Mouse (Mus musculus): ENCODE results near the gene Mcemp1. TPM values are rescaled to one million over a fixed set of nuclear protein-coding genes. Genes with fewer than 3 reads are reported as not detected.

The Mcemp1 gene
- total and polyA plus RNA-seq, 3 experiments, result not detected

DNA sequence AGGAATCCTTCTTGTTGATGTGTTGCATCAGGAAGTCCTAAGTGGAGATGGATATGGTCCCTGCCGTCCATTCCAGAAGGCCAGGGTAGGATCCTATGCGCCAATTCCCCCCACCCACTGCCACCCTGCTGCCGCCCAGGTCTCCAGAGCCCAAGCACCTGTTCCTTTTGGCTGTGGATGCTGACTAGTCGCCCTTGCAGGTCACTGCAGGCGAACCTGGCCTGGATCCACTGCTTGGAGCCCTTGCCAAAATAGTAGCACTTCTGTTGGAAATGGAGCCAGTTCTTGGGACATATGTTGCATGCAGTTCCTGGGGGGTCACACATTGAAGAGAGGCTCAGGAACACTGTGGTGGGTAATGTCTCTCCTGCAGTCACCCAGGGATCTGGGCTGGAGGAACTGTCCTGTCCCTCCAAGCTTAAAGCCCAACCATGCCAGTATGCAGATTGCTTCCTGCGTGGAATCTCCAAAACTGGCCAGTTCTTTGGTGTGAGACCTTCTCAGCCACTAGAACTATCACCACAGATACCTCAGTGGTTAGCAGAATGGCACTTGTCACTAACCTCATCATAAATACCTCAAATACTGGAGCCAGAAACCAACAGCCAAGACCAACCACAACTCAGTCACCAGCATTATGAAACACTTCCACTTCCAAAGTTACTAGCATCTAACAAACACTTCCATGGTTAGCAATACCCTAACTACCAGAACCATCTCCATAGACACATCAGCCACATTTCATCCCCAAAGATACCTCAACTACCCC, 18.0 kb downstream of the Mcemp1 start:
- no peak for DNase-seq (ENCODE audit: low read depth, low spot score)
- H3K79me2 ChIP-seq (ENCODE audit: control insufficient read depth, insufficient read depth, low read length, poor library complexity), result peaks cover 10% of the 10 kb centered on the region
- H3K4me1 ChIP-seq (ENCODE audit: control insufficient read depth in 1 of 2, insufficient read depth in 2 of 2, low read length in 2 of 2), result no peaks in the 10 kb centered on the region
- TF ChIP-seq ZNF384 (IDR thresholded peaks at IDR 0.05; ENCODE audit: low read depth, low read length) (no peak), KAT2A (conservative IDR thresholded peaks at IDR 0.05; ENCODE audit: low read depth, low read length) (no peak), CTCF (IDR thresholded peaks at IDR 0.05 in 2 of 3, conservative IDR thresholded peaks at IDR 0.05 in 1 of 3; ENCODE audit: control insufficient read depth in 1 of 3, insufficient read depth in 1 of 3, low read depth in 2 of 3, low read length in 3 of 3, poor library complexity in 1 of 3, severe bottlenecking in 1 of 3) (no peak), NRF1 (IDR thresholded peaks at IDR 0.05; ENCODE audit: insufficient read depth, low read depth, low read length, poor library complexity, severe bottlenecking) (no peak), ETS1 (IDR thresholded peaks at IDR 0.05; ENCODE audit: low read depth, low read length) (no peak), MEF2A (IDR thresholded peaks at IDR 0.05; ENCODE audit: extremely low read depth, insufficient replicate concordance, low read depth, low read length, poor library complexity, severe bottlenecking) (no peak), USF1 (IDR thresholded peaks at IDR 0.05; ENCODE audit: low read depth, low read length) (no peak)
- no peak overlapping the region for H3K27ac ChIP-seq (ENCODE audit: control insufficient read depth, low read depth, low read length)
- no peak overlapping the region for H3K9ac ChIP-seq (ENCODE audit: control insufficient read depth, low read depth, low read length, poor library complexity, severe bottlenecking)
- no peaks in the 10 kb centered on the region for H3K9me3 ChIP-seq (replicated peaks; ENCODE audit: insufficient read depth, low read length)
- H3K36me3 ChIP-seq (ENCODE audit: control insufficient read depth in 1 of 2, insufficient read depth in 2 of 2, low read length in 2 of 2), result 0 out of 4 replicates have a peak, but pooled peaks cover 0 to 2% of the 10 kb centered on the region in 2 experiments
- no peak overlapping the region for H3K4me3 ChIP-seq (ENCODE audit: control insufficient read depth in 1 of 2, insufficient read depth in 1 of 2, low read depth in 2 of 2, low read length in 2 of 2)
- no peaks in the 10 kb centered on the region for H3K27me3 ChIP-seq (ENCODE audit: control insufficient read depth in 1 of 2, insufficient read depth in 2 of 2, low read length in 2 of 2)

GRCm38 (mm10) chr8:3684530-3684929, 19.0 kb downstream of the Mcemp1 start:
- Histone ChIP-seq H3K27ac (ENCODE audit: control insufficient read depth, low read depth, low read length) (no peak overlapping the region), H3K4me1 (ENCODE audit: control insufficient read depth in 1 of 2, insufficient read depth in 2 of 2, low read length in 2 of 2) (no peaks in the 10 kb centered on the region), H3K79me2 (ENCODE audit: control insufficient read depth, insufficient read depth, low read length, poor library complexity) (peaks cover under 1% of the 10 kb centered on the region; the same call in 1 of the 2 replicates), H3K9me3 (replicated peaks; ENCODE audit: insufficient read depth, low read length) (no peaks in the 10 kb centered on the region), H3K36me3 (ENCODE audit: control insufficient read depth in 1 of 2, insufficient read depth in 2 of 2, low read length in 2 of 2) (0 out of 4 replicates have a peak, but pooled peaks cover 0 to 2% of the 10 kb centered on the region in 2 experiments), H3K9ac (ENCODE audit: control insufficient read depth, low read depth, low read length, poor library complexity, severe bottlenecking) (no peak overlapping the region), H3K4me3 (ENCODE audit: control insufficient read depth in 1 of 2, insufficient read depth in 1 of 2, low read depth in 2 of 2, low read length in 2 of 2) (no peak overlapping the region), H3K27me3 (ENCODE audit: control insufficient read depth in 1 of 2, insufficient read depth in 2 of 2, low read length in 2 of 2) (no peaks in the 10 kb centered on the region)
- no peak for DNase-seq (ENCODE audit: low read depth, low spot score)
- TF ChIP-seq POLR2AphosphoS2 (IDR thresholded peaks at IDR 0.05; ENCODE audit: low read length) (peak; percentile 55; the same call in 1 of the 2 replicates), POLR2AphosphoS5 (IDR thresholded peaks at IDR 0.05; ENCODE audit: borderline replicate concordance, low read depth, low read length) (peak; percentile 74; the same call in 1 of the 2 replicates), ZNF384 (IDR thresholded peaks at IDR 0.05; ENCODE audit: low read depth, low read length) (no peak)

DNA sequence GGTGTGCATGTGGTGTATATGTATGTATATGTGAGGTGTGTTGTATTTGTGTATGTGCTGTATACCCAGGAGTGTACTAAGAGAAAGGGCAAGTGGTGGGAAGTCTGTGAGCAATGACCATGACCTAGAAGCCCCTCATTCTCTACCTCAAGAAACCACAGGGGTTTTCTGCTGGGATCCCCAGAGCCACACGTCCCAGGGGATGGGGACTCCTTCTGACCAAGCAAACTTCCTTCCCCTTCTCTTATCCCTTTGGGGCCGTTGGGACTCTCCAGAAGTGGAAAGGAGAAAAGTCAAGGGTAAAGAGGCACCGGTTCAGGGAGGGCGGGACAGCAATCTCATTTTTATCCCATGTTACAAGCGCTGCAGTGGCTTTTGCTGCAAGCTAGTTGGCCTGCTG, 19.9 kb downstream of the Mcemp1 start:
- TF ChIP-seq POLR2AphosphoS5 (IDR thresholded peaks at IDR 0.05; ENCODE audit: borderline replicate concordance, low read depth, low read length), result no peak
- Histone ChIP-seq H3K36me3 (ENCODE audit: control insufficient read depth in 1 of 2, insufficient read depth in 2 of 2, low read length in 2 of 2) (no peaks in the 10 kb centered on the region), H3K4me1 (ENCODE audit: control insufficient read depth in 1 of 2, insufficient read depth in 2 of 2, low read length in 2 of 2) (no peaks in the 10 kb centered on the region), H3K9me3 (replicated peaks; ENCODE audit: insufficient read depth, low read length) (no peaks in the 10 kb centered on the region), H3K9ac (ENCODE audit: control insufficient read depth, low read depth, low read length, poor library complexity, severe bottlenecking) (no peak overlapping the region), H3K79me2 (ENCODE audit: control insufficient read depth, insufficient read depth, low read length, poor library complexity) (no peaks in the 10 kb centered on the region), H3K4me3 (ENCODE audit: control insufficient read depth in 1 of 2, insufficient read depth in 1 of 2, low read depth in 2 of 2, low read length in 2 of 2) (no peak overlapping the region), H3K27ac (ENCODE audit: control insufficient read depth, low read depth, low read length) (no peak overlapping the region), H3K27me3 (ENCODE audit: control insufficient read depth in 1 of 2, insufficient read depth in 2 of 2, low read length in 2 of 2) (no peaks in the 10 kb centered on the region)
- no peak for DNase-seq (ENCODE audit: low read depth, low spot score)
